Mouse (Mus musculus) G1E (cell line): ENCODE data around the gene Arap1. TPM values are rescaled to one million over a fixed set of nuclear protein-coding genes. Genes with fewer than 3 reads are reported as not detected.
A peak's percentile ranks its signal among the peaks of the same experiment; 100 is the strongest.

Experiments used
- ATAC-seq: 2 replicates; pipeline ENCODE4 v1.8.0; 2016; ENCODE audit warnings: mild to moderate bottlenecking; ENCODE audit not compliant: insufficient number of reproducible peaks, poor library complexity, low FRiP score, severe bottlenecking; ENCODE audit errors: extremely low read depth
- DNase-seq: peaks from one replicate; pipeline ENCODE4 v3.0.0; 2012; ENCODE audit warnings: low spot score
- H3K27me3 ChIP-seq: 2 replicates; pipeline ENCODE4 v1.6.1; 2012; ENCODE audit warnings: mild to moderate bottlenecking, low read length, inconsistent platforms; ENCODE audit not compliant: insufficient read depth
- H3K36me3 ChIP-seq: replicated peaks from 2 replicates; pipeline ENCODE3; 2012; ENCODE audit warnings: mild to moderate bottlenecking, inconsistent platforms
- H3K4me1 ChIP-seq: 2 replicates; pipeline ENCODE4 v1.6.1; 2012; ENCODE audit warnings: low read depth, low read length, inconsistent platforms, mixed read lengths; ENCODE audit not compliant: insufficient read depth
- H3K4me3 ChIP-seq: 2 replicates; pipeline ENCODE4 v1.5.1; 2012; ENCODE audit warnings: low read depth, mild to moderate bottlenecking, inconsistent platforms, low read length, moderate library complexity, mixed read lengths
- H3K9me3 ChIP-seq: replicated peaks from 2 replicates; pipeline ENCODE4 v1.6.1; 2012; ENCODE audit warnings: inconsistent platforms
- CTCF ChIP-seq: IDR thresholded peaks from 2 replicates; pipeline ENCODE4 v1.5.1; 2012; ENCODE audit warnings: low read depth, low read length, inconsistent platforms, mixed read lengths
- GATA1 ChIP-seq: IDR thresholded peaks from 2 replicates; pipeline ENCODE4 v1.6.1; 2012; ENCODE audit warnings: borderline replicate concordance, low read length, inconsistent platforms, mixed read lengths
- GATA2 ChIP-seq: IDR thresholded peaks from 2 replicates; pipeline ENCODE4 v1.6.1; 2012; ENCODE audit warnings: low read depth, low read length, inconsistent platforms, borderline replicate concordance
- POLR2AphosphoS5 ChIP-seq: IDR thresholded peaks from 2 replicates; pipeline ENCODE4 v1.6.1; 2012; ENCODE audit warnings: low read depth, low read length, inconsistent platforms; ENCODE audit not compliant: insufficient replicate concordance
- TAL1 ChIP-seq: conservative IDR thresholded peaks from 2 replicates; pipeline ENCODE4 v1.6.1; 2012; ENCODE audit warnings: low read depth, low read length, inconsistent platforms, mixed read lengths
- polyA plus RNA-seq: library from polyadenylated mRNA; stranded (reverse); fragments of >175 nt; gene quantifications from 2 replicates; pipeline ENCODE4 v1.2.3, GENCODE M21; 2012
- total RNA-seq, 2 experiments: library from RNA; stranded (forward) in 1 of 2; stranded (reverse) in 1 of 2; fragments of 200-1000 nt in 1 of 2; fragments of >200 nt in 1 of 2; fragmentation: Nextera tagmentation in 1 of 2; gene quantifications; 2 replicates each; pipeline ENCODE4 v1.2.3; 2014 to 2017

Gene Arap1
- total and polyA plus RNA-seq, 3 experiments: 62.0 to 115 (median 67.6) TPM

GRCm38 (mm10) chr7:101309985-101310326 is 37.9 kb upstream of the Arap1 start:
- Histone ChIP-seq H3K27me3 (peaks cover 17% of the 10 kb centered on the region), H3K4me3 (peak overlapping the region; percentile 74), H3K4me1 (peaks cover 20% of the 10 kb centered on the region), H3K36me3 (no peaks in the 10 kb centered on the region), H3K9me3 (no peaks in the 10 kb centered on the region)
- no peak for ATAC-seq
- TF ChIP-seq POLR2AphosphoS5 (no peak), GATA1 (no peak), GATA2 (no peak), TAL1 (no peak), CTCF (no peak)
- no peak for DNase-seq

- DNase-seq (peak; percentile 88), ATAC-seq (peak; percentile 85)
- H3K9me3 ChIP-seq: no peaks in the 10 kb centered on the region
- TF ChIP-seq TAL1: no peak
- no peak for TF ChIP-seq GATA2
- TF ChIP-seq CTCF: peak; percentile 76
- H3K27me3 ChIP-seq: peaks cover 17% of the 10 kb centered on the region
- H3K4me3 ChIP-seq: peak overlapping the region; percentile 74
- peaks cover 20% of the 10 kb centered on the region for H3K4me1 ChIP-seq
- no peaks in the 10 kb centered on the region for H3K36me3 ChIP-seq
Measured at GRCm38 (mm10) chr7:101310327-101311028, 37.4 kb upstream of the Arap1 start.

GRCm38 (mm10) chr7:101311061-101311460 is 36.8 kb upstream of the Arap1 start:
- H3K4me1 ChIP-seq: peaks cover 20% of the 10 kb centered on the region
- peak overlapping the region; percentile 74; the same call in 1 of the 2 replicates for H3K4me3 ChIP-seq
- peaks cover 15% of the 10 kb centered on the region for H3K27me3 ChIP-seq
- H3K36me3 ChIP-seq: no peaks in the 10 kb centered on the region
- TF ChIP-seq TAL1: no peak
- TF ChIP-seq GATA1: no peak
- TF ChIP-seq POLR2AphosphoS5: no peak
- ATAC-seq (no peak), DNase-seq (no peak)
- H3K9me3 ChIP-seq: no peaks in the 10 kb centered on the region

GRCm38 (mm10) chr7:101313033-101313432 is 34.8 kb upstream of the Arap1 start:
- ATAC-seq: no peak
- H3K36me3 ChIP-seq: no peaks in the 10 kb centered on the region
- no peak overlapping the region for H3K4me3 ChIP-seq
- no peaks in the 10 kb centered on the region for H3K9me3 ChIP-seq
- H3K27me3 ChIP-seq: peaks cover 28% of the 10 kb centered on the region
- TF ChIP-seq GATA1 (no peak), CTCF (no peak), TAL1 (no peak), POLR2AphosphoS5 (no peak), GATA2 (no peak)
- H3K4me1 ChIP-seq: peaks cover 24% of the 10 kb centered on the region
- DNase-seq: no peak

- no peaks in the 10 kb centered on the region for H3K9me3 ChIP-seq
- peaks cover 24% of the 10 kb centered on the region for H3K4me1 ChIP-seq
- ATAC-seq (no peak), DNase-seq (no peak)
- no peak overlapping the region for H3K4me3 ChIP-seq
- peaks cover 39% of the 10 kb centered on the region for H3K27me3 ChIP-seq
- no peak for TF ChIP-seq TAL1
- TF ChIP-seq CTCF: no peak
- no peak for TF ChIP-seq GATA1
- no peak for TF ChIP-seq POLR2AphosphoS5
- TF ChIP-seq GATA2: no peak
- H3K36me3 ChIP-seq: no peaks in the 10 kb centered on the region
Measured at GRCm38 (mm10) chr7:101314396-101314795, 33.5 kb upstream of the Arap1 start.

- H3K9me3 ChIP-seq: no peaks in the 10 kb centered on the region
- peaks cover 15% of the 10 kb centered on the region for H3K4me1 ChIP-seq
- DNase-seq (no peak), ATAC-seq (no peak)
- no peaks in the 10 kb centered on the region for H3K36me3 ChIP-seq
- TF ChIP-seq CTCF (no peak), GATA1 (no peak), TAL1 (no peak), POLR2AphosphoS5 (no peak), GATA2 (no peak)
- H3K4me3 ChIP-seq: no peak overlapping the region
- H3K27me3 ChIP-seq: peaks cover 49% of the 10 kb centered on the region
Measured at GRCm38 (mm10) chr7:101315699-101316098, 32.2 kb upstream of the Arap1 start.

- Histone ChIP-seq H3K36me3 (no peaks in the 10 kb centered on the region), H3K4me3 (no peak overlapping the region), H3K9me3 (no peaks in the 10 kb centered on the region), H3K4me1 (peaks cover 12% of the 10 kb centered on the region), H3K27me3 (peaks cover 55% of the 10 kb centered on the region)
- TF ChIP-seq POLR2AphosphoS5 (no peak), TAL1 (no peak), GATA1 (no peak)
- ATAC-seq (no peak), DNase-seq (no peak)
Measured at GRCm38 (mm10) chr7:101316591-101317001, 31.3 kb upstream of the Arap1 start.
